Mouse (Mus musculus): ENCODE measurements around the gene Srp54b.
"Not testable (repeated sequence)": the region's sequence is repeated elsewhere in the genome, so short reads cannot be mapped to it uniquely, and the experiment has no call there.

DNA sequence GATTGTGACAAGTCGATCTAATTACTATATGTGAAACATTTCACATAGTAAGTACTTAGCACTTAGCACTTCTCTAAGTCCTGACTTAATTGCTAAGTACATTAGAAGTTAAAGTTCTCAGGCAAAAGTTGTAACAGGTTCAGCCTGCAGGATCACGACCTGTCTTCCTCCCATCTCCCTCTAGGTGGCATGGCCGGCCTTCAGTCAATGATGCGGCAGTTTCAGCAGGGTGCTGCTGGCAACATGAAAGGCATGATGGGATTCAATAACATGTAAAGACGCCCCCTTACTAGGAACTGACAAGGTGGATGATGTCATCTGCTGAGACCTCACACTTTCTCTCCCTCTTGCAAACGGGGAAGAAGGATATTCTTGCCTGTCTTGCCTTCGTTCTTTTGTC lies 42.3 kb upstream of the Srp54b start:
- TF ChIP-seq CTCF (conservative IDR thresholded peaks at IDR 0.05; ENCODE audit: insufficient read depth, insufficient read length, low read depth, low read length); POLR2A (IDR thresholded peaks at IDR 0.05; ENCODE audit: low read depth, low read length): not testable (repeated sequence)
